Mouse (Mus musculus): ENCODE measurements around the gene Noxo1. TPM values are rescaled to one million over a fixed set of nuclear protein-coding genes. Genes with fewer than 3 reads are reported as not detected.

Gene Noxo1
- polyA plus RNA-seq, 1 experiment from 2014 or later, result 4.8 TPM

Other genes starting within 250 kb of the Noxo1 start
- gene E4f1, start 225.9 kb upstream of the Noxo1 start, polyA plus RNA-seq (2016; fragmentation: Nextera tagmentation; extraction: Ambion mirVana), result 35.3 and 39.4 TPM in 2 replicates
- 52.5 and 57.3 TPM in 2 replicates for gene Pgp, start 225.8 kb upstream of the Noxo1 start, polyA plus RNA-seq (2016; fragmentation: Nextera tagmentation; extraction: Ambion mirVana)
- 1.2 TPM in 1 of 2 replicates, not detected in the other for gene Bricd5, start 222.3 kb upstream of the Noxo1 start, polyA plus RNA-seq (2016; fragmentation: Nextera tagmentation; extraction: Ambion mirVana)
- gene Mlst8, start 217.2 kb upstream of the Noxo1 start, polyA plus RNA-seq (2016; fragmentation: Nextera tagmentation; extraction: Ambion mirVana), result 35.2 and 36.9 TPM in 2 replicates
- gene Caskin1, start 207.6 kb upstream of the Noxo1 start, polyA plus RNA-seq (2016; fragmentation: Nextera tagmentation; extraction: Ambion mirVana), result 24.2 and 25.0 TPM in 2 replicates
- 86.5 and 87.0 TPM in 2 replicates for gene Traf7, start 168.3 kb upstream of the Noxo1 start, polyA plus RNA-seq (2016; fragmentation: Nextera tagmentation; extraction: Ambion mirVana)
- gene Rab26, start 162.0 kb upstream of the Noxo1 start, polyA plus RNA-seq (2016; fragmentation: Nextera tagmentation; extraction: Ambion mirVana), result 2.1 and 2.8 TPM in 2 replicates
- gene Pkd1, start 146.4 kb upstream of the Noxo1 start, polyA plus RNA-seq (2016; fragmentation: Nextera tagmentation; extraction: Ambion mirVana), result 20.5 and 25.5 TPM in 2 replicates
- gene Tsc2, start 63.6 kb upstream of the Noxo1 start, polyA plus RNA-seq (2016; fragmentation: Nextera tagmentation; extraction: Ambion mirVana), result 85.5 and 86.2 TPM in 2 replicates
- 14.4 and 15.7 TPM in 2 replicates for gene Nthl1, start 63.6 kb upstream of the Noxo1 start, polyA plus RNA-seq (2016; fragmentation: Nextera tagmentation; extraction: Ambion mirVana)
- gene Slc9a3r2, start 45.9 kb upstream of the Noxo1 start, polyA plus RNA-seq (2016; fragmentation: Nextera tagmentation; extraction: Ambion mirVana), result 39.2 and 39.6 TPM in 2 replicates
- gene Npw, start 37.8 kb upstream of the Noxo1 start, polyA plus RNA-seq (2016; fragmentation: Nextera tagmentation; extraction: Ambion mirVana), result not detected in 2 replicates
- gene Zfp598, start 26.5 kb upstream of the Noxo1 start, polyA plus RNA-seq (2016; fragmentation: Nextera tagmentation; extraction: Ambion mirVana), result 23.0 and 25.2 TPM in 2 replicates
- 30.6 and 32.1 TPM in 2 replicates for gene Syngr3, start 6.3 kb upstream of the Noxo1 start, polyA plus RNA-seq (2016; fragmentation: Nextera tagmentation; extraction: Ambion mirVana)
- gene Gfer, start 78 bp upstream of the Noxo1 start, polyA plus RNA-seq (2016; fragmentation: Nextera tagmentation; extraction: Ambion mirVana), result 42.2 and 42.4 TPM in 2 replicates
- 76.9 and 79.7 TPM in 2 replicates for gene Tbl3, start 11.4 kb downstream of the Noxo1 start, polyA plus RNA-seq (2016; fragmentation: Nextera tagmentation; extraction: Ambion mirVana)
- 0.18 and 0.35 TPM in 2 replicates for gene Rnf151, start 21.8 kb downstream of the Noxo1 start, polyA plus RNA-seq (2016; fragmentation: Nextera tagmentation; extraction: Ambion mirVana)
- gene Rps2, start 21.9 kb downstream of the Noxo1 start, polyA plus RNA-seq (2016; fragmentation: Nextera tagmentation; extraction: Ambion mirVana), result 795 and 841 TPM in 2 replicates
- 199 and 214 TPM in 2 replicates for gene Ndufb10, start 28.2 kb downstream of the Noxo1 start, polyA plus RNA-seq (2016; fragmentation: Nextera tagmentation; extraction: Ambion mirVana)
- gene Rpl3l, start 31.6 kb downstream of the Noxo1 start, polyA plus RNA-seq (2016; fragmentation: Nextera tagmentation; extraction: Ambion mirVana), result not detected in 2 replicates
- 21.8 and 22.6 TPM in 2 replicates for gene Msrb1, start 40.4 kb downstream of the Noxo1 start, polyA plus RNA-seq (2016; fragmentation: Nextera tagmentation; extraction: Ambion mirVana)
- gene Hs3st6, start 56.8 kb downstream of the Noxo1 start, polyA plus RNA-seq (2016; fragmentation: Nextera tagmentation; extraction: Ambion mirVana), result 2.5 and 4.8 TPM in 2 replicates
- not detected in 2 replicates for gene Meiob, start 108.1 kb downstream of the Noxo1 start, polyA plus RNA-seq (2016; fragmentation: Nextera tagmentation; extraction: Ambion mirVana)
- gene Hagh, start 143.9 kb downstream of the Noxo1 start, polyA plus RNA-seq (2016; fragmentation: Nextera tagmentation; extraction: Ambion mirVana), result 32.3 and 32.4 TPM in 2 replicates
- gene Fahd1, start 154.1 kb downstream of the Noxo1 start, polyA plus RNA-seq (2016; fragmentation: Nextera tagmentation; extraction: Ambion mirVana), result 18.6 and 20.9 TPM in 2 replicates
- gene Igfals, start 169.8 kb downstream of the Noxo1 start, polyA plus RNA-seq (2016; fragmentation: Nextera tagmentation; extraction: Ambion mirVana), result 0.23 and 0.36 TPM in 2 replicates
- gene Nubp2, start 190.1 kb downstream of the Noxo1 start, polyA plus RNA-seq (2016; fragmentation: Nextera tagmentation; extraction: Ambion mirVana), result 62.3 and 63.5 TPM in 2 replicates
- gene Spsb3, start 190.4 kb downstream of the Noxo1 start, polyA plus RNA-seq (2016; fragmentation: Nextera tagmentation; extraction: Ambion mirVana), result 51.5 and 54.8 TPM in 2 replicates
- gene Eme2, start 198.9 kb downstream of the Noxo1 start, polyA plus RNA-seq (2016; fragmentation: Nextera tagmentation; extraction: Ambion mirVana), result 39.3 and 45.5 TPM in 2 replicates
- gene Mrps34, start 198.9 kb downstream of the Noxo1 start, polyA plus RNA-seq (2016; fragmentation: Nextera tagmentation; extraction: Ambion mirVana), result 85.1 and 86.7 TPM in 2 replicates
- gene Nme3, start 200.3 kb downstream of the Noxo1 start, polyA plus RNA-seq (2016; fragmentation: Nextera tagmentation; extraction: Ambion mirVana), result 49.8 and 50.4 TPM in 2 replicates
- gene Mapk8ip3, start 240.7 kb downstream of the Noxo1 start, polyA plus RNA-seq (2016; fragmentation: Nextera tagmentation; extraction: Ambion mirVana), result 84.7 and 86.0 TPM in 2 replicates